Mouse (Mus musculus): ENCODE data around the gene Ralgapa2. TPM values are rescaled to one million over a fixed set of nuclear protein-coding genes. Genes with fewer than 3 reads are reported as not detected.

Gene Ralgapa2
- total and polyA plus RNA-seq, 3 experiments = 14.5 to 41.3 (median 36.7) TPM

- H3K4me1 ChIP-seq (ENCODE audit: control insufficient read depth, insufficient read depth, low read length) = no peaks in the 10 kb centered on the region
- H3K36me3 ChIP-seq (ENCODE audit: control insufficient read depth, insufficient read depth, low read length) = no peaks in the 10 kb centered on the region
- TF ChIP-seq EP300 (IDR thresholded peaks at IDR 0.05; ENCODE audit: insufficient read depth, low read depth, low read length) (no peak), POLR2A (IDR thresholded peaks at IDR 0.05; ENCODE audit: insufficient read depth, low read depth, low read length) (no peak), CTCF (IDR thresholded peaks at IDR 0.05) (no peak)
- H3K4me3 ChIP-seq = no peak overlapping the region
- no peak overlapping the region for H3K27ac ChIP-seq
- H3K27me3 ChIP-seq (ENCODE audit: control insufficient read depth, insufficient read depth, low read length) = no peaks in the 10 kb centered on the region
- H3K79me2 ChIP-seq (replicated peaks; ENCODE audit: control insufficient read depth, insufficient read depth, low read length) = no peaks in the 10 kb centered on the region
- intact Hi-C loops (cut with DNase I) = no loop called here
- WGBS = 36% methylated on average over 2 of the region's 2 CpGs
- no peak overlapping the region for H3K9ac ChIP-seq (ENCODE audit: low read depth, low read length)
- no peak for DNase-seq
These were observed 13.3 kb upstream of the Ralgapa2 start for GRCm38 (mm10) chr2:146525483-146525882.

GRCm38 (mm10) chr2:146524685-146525415, 12.7 kb upstream of the Ralgapa2 start:
- Histone ChIP-seq H3K79me2 (replicated peaks; ENCODE audit: control insufficient read depth, insufficient read depth, low read length) (no peaks in the 10 kb centered on the region), H3K36me3 (ENCODE audit: control insufficient read depth, insufficient read depth, low read length) (no peaks in the 10 kb centered on the region), H3K4me1 (ENCODE audit: control insufficient read depth, insufficient read depth, low read length) (no peaks in the 10 kb centered on the region), H3K4me3 (no peak overlapping the region), H3K9ac (ENCODE audit: low read depth, low read length) (no peak overlapping the region), H3K27ac (no peak overlapping the region), H3K27me3 (ENCODE audit: control insufficient read depth, insufficient read depth, low read length) (no peaks in the 10 kb centered on the region)
- DNase-seq = no peak
- intact Hi-C loops (cut with DNase I) = no loop called here
- TF ChIP-seq CTCF (IDR thresholded peaks at IDR 0.05) (no peak), EP300 (IDR thresholded peaks at IDR 0.05; ENCODE audit: insufficient read depth, low read depth, low read length) (no peak), POLR2A (IDR thresholded peaks at IDR 0.05; ENCODE audit: insufficient read depth, low read depth, low read length) (no peak)
- 83% methylated on average over 4 of the region's 4 CpGs for WGBS

- WGBS = 80% methylated on average over 2 of the region's 2 CpGs
These were observed 4.8 kb upstream of the Ralgapa2 start for GRCm38 (mm10) chr2:146516894-146517293.

GRCm38 (mm10) chr2:146515081-146515480, 2.9 kb upstream of the Ralgapa2 start:
- Histone ChIP-seq H3K79me2 (replicated peaks; ENCODE audit: control insufficient read depth, insufficient read depth, low read length) (no peaks in the 10 kb centered on the region), H3K9ac (ENCODE audit: low read depth, low read length) (no peak overlapping the region), H3K4me3 (no peak overlapping the region), H3K36me3 (ENCODE audit: control insufficient read depth, insufficient read depth, low read length) (peaks cover 2% of the 10 kb centered on the region), H3K4me1 (ENCODE audit: control insufficient read depth, insufficient read depth, low read length) (peaks cover 1% of the 10 kb centered on the region), H3K27me3 (ENCODE audit: control insufficient read depth, insufficient read depth, low read length) (no peaks in the 10 kb centered on the region), H3K27ac (peak overlapping the region; percentile 66)
- DNase-seq = no peak
- intact Hi-C loops (cut with DNase I) = loop anchor here (5.0 to 10.0 kb wide), 3 partner anchors 47 to 1970 kb away; no protein-coding TSS in a partner anchor
- TF ChIP-seq CTCF (IDR thresholded peaks at IDR 0.05) (no peak), POLR2A (IDR thresholded peaks at IDR 0.05; ENCODE audit: insufficient read depth, low read depth, low read length) (no peak), EP300 (IDR thresholded peaks at IDR 0.05; ENCODE audit: insufficient read depth, low read depth, low read length) (no peak)
- 33% methylated on average over 2 of the region's 2 CpGs for WGBS

More at GRCm38 (mm10) chr2:146516894-146517293, 4.8 kb upstream of the Ralgapa2 start:
- intact Hi-C loops (cut with DNase I) = loop anchor here (5.0 to 10.0 kb wide), 3 partner anchors 45 to 1972 kb away; no protein-coding TSS in a partner anchor
- no peak overlapping the region for H3K27ac ChIP-seq
- no peak for DNase-seq
- no peaks in the 10 kb centered on the region for H3K79me2 ChIP-seq (replicated peaks; ENCODE audit: control insufficient read depth, insufficient read depth, low read length)
- H3K9ac ChIP-seq (ENCODE audit: low read depth, low read length) = no peak overlapping the region
- no peak overlapping the region for H3K4me3 ChIP-seq
- H3K36me3 ChIP-seq (ENCODE audit: control insufficient read depth, insufficient read depth, low read length) = peaks cover 2% of the 10 kb centered on the region
- no peak for TF ChIP-seq POLR2A (IDR thresholded peaks at IDR 0.05; ENCODE audit: insufficient read depth, low read depth, low read length)
- TF ChIP-seq EP300 (IDR thresholded peaks at IDR 0.05; ENCODE audit: insufficient read depth, low read depth, low read length) = no peak
- TF ChIP-seq CTCF (IDR thresholded peaks at IDR 0.05) = no peak
- H3K27me3 ChIP-seq (ENCODE audit: control insufficient read depth, insufficient read depth, low read length) = no peaks in the 10 kb centered on the region
- peaks cover 1% of the 10 kb centered on the region for H3K4me1 ChIP-seq (ENCODE audit: control insufficient read depth, insufficient read depth, low read length)

GRCm38 (mm10) chr2:146512581-146512920, 407 bp upstream of the Ralgapa2 start:
- Histone ChIP-seq H3K4me1 (ENCODE audit: control insufficient read depth, insufficient read depth, low read length) (peaks cover 2% of the 10 kb centered on the region), H3K79me2 (replicated peaks; ENCODE audit: control insufficient read depth, insufficient read depth, low read length) (no peaks in the 10 kb centered on the region; the same call in 1 of the 2 replicates), H3K36me3 (ENCODE audit: control insufficient read depth, insufficient read depth, low read length) (peaks cover 4% of the 10 kb centered on the region), H3K4me3 (no peak overlapping the region; the same call in 1 of the 2 replicates), H3K9ac (ENCODE audit: low read depth, low read length) (no peak overlapping the region), H3K27me3 (ENCODE audit: control insufficient read depth, insufficient read depth, low read length) (no peaks in the 10 kb centered on the region), H3K27ac (peak overlapping the region; percentile 87)
- DNase-seq = peak; percentile 45 to 52
- 48% methylated on average over 2 of the region's 2 CpGs for WGBS
- intact Hi-C loops (cut with DNase I) = loop anchor here (5.0 to 10.0 kb wide), 2 partner anchors 65 to 1968 kb away; no protein-coding TSS in a partner anchor
- no peak for TF ChIP-seq CTCF (IDR thresholded peaks at IDR 0.05)

- 0% methylated on average over 21 of the region's 22 CpGs for WGBS
These were observed 711 bp downstream of the Ralgapa2 start for GRCm38 (mm10) chr2:146511401-146511865.

More at GRCm38 (mm10) chr2:146511401-146511865, 711 bp downstream of the Ralgapa2 start:
- H3K9ac ChIP-seq (ENCODE audit: low read depth, low read length) = peak overlapping the region; percentile 90
- H3K27ac ChIP-seq = peak overlapping the region; percentile 96
- H3K79me2 ChIP-seq (replicated peaks; ENCODE audit: control insufficient read depth, insufficient read depth, low read length) = peaks cover 1% of the 10 kb centered on the region; the same call in 1 of the 2 replicates
- TF ChIP-seq EP300 (IDR thresholded peaks at IDR 0.05; ENCODE audit: insufficient read depth, low read depth, low read length) (no peak), CTCF (IDR thresholded peaks at IDR 0.05) (no peak), POLR2A (IDR thresholded peaks at IDR 0.05; ENCODE audit: insufficient read depth, low read depth, low read length) (no peak)
- peak overlapping the region; percentile 98 for H3K4me3 ChIP-seq
- intact Hi-C loops (cut with DNase I) = loop anchor here (5.0 to 10.0 kb wide), 2 partner anchors 66 to 1967 kb away; no protein-coding TSS in a partner anchor
- H3K27me3 ChIP-seq (ENCODE audit: control insufficient read depth, insufficient read depth, low read length) = no peaks in the 10 kb centered on the region
- peaks cover 5% of the 10 kb centered on the region for H3K4me1 ChIP-seq (ENCODE audit: control insufficient read depth, insufficient read depth, low read length)
- H3K36me3 ChIP-seq (ENCODE audit: control insufficient read depth, insufficient read depth, low read length) = peaks cover 4% of the 10 kb centered on the region
- no peak for DNase-seq
